Mouse (Mus musculus) retina, postnatal 1 day (tissue): ENCODE data around the gene Camk2d.

ENCODE experiments used
- DNase-seq: peaks from one replicate; pipeline ENCODE4 v3.0.0-alpha.2; 2012

Gene Camk2d

DNA sequence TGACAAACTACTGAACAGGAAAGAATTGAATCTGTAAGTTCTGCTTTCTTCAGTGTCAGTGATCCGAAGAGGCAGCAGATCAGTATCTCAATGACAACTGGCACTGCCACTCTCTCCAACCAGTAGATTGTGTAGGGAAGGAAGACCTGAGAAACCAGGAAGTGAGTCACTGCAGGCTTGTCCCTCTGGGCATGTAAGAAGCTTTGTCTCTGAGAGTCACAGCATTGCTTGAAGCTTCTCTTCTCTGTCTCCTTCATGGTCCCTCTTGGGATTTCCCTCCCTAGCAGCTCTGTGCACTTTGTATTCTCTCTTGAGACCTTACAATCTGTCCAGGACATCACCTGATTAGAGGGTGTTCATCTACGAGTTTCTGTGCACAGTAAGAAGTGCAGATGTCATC, 233.7 kb downstream of the Camk2d start:
- DNase-seq, result peak; percentile 18

DNA sequence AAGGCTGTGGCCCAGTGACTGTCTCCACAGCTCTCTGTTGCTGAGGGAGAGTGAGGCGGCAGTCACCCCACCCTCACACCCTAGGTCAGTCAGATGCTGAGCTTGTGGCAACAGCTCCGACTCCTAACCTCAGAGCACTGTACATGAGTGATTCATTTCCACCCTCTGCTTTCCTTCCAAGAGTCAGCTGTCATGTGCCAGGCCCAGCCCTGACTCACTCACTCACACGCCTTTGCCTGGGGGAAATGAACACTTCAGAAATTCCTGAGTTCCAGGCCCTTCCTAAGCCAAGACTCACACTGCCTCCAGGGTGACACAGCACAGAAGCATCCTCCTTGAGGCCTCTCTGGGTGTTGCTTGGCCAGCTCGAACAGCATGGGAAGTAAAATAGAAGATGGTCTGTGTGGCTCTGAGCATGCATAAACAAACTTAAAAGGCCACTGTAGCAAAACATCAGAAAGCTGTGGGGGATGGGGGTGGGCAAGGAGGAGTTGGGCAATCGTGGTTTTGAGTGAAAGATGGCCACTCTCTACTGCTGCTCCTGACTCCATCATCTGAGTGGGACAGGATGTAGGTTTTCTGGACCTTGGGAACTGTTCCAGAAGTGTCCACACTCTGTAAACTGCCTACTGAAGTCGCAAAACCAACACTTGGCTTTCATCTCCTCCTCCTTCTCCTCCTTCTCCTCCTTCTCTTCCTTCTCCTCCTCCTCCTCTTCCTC, 235.5 kb downstream of the Camk2d start:
- no peak for DNase-seq

DNA sequence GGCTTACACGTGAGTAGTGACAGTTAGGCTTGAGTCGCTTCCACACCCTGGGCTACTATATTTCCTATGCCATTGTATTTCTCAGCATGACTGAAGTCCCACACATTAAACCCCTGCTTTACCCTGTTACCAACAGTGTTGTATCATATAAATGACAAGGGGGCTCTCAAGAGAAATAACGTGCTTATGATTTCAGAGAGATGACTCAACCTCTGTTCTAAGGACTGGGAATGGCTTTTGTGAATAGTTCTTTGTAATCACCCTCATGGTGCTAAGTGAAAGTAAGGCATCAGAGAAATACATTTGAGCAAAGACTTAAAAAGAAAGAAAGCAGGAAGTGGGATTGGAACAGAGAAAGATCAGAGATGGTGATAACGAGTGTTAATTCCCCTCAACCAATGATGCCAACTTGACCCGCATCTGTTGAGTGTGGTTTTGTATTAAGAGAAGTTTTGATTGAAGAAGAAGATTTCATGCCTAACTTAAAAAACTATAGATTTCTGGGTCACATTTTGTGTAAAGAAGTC, 238.6 kb downstream of the Camk2d start:
- no peak for DNase-seq

DNA sequence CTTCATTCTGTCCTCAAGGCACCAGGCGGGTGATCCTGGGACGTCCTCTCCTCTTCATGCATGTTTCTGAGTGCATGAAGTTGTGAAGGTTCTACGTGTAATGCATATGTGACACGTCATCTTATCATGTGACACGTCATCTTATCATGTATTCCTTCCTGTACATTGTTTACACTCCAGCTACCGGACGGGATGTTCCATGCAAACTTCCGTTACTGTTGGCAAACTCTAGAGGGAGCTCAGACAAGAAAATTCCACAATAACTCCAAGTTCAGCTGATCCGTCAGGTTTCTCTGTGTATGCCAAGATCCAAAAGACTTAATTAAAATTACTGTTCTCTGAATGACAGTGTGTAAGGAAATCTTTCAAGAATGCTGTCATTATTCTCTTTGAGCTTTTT, 246.7 kb downstream of the Camk2d start:
- no peak for DNase-seq

DNA sequence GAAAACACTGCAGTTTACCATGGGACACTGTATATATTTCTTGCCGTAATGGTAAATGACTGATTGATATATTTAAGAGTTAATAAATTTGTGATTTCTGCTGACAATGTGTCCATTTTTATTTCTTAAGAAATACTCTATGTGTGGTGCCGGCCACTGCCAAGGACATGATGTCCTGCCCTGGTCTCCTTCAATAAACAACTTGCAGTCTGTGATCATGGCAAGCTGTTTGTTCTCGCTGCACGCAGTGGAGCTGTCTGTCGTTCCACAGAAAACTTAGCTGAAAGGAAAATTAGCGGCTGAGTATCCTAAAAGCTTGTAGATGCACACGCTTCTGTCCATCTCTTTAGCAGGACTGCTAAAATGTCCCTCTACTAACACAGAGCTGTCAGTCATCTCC, 248.7 kb downstream of the Camk2d start:
- DNase-seq, result no peak

DNA sequence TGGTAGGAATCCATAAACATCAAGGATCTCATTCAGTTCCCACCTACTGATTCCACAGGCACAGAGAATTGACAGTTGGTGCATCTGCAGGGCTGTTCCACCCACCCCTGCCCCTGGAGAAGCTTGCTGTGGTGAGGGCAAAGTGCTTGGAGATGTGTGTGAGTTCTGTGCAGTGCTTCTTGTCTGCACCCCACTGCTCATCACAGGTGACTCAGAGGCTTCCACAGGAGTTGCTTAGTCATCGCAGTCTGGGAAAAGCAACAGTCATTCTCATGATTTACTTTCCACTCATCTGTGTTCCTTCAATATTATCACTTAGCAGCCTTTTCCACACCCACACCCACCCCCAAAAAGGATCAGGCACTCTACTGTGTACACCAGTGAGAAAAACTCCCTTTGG, 252.0 kb downstream of the Camk2d start:
- DNase-seq, result no peak

DNA sequence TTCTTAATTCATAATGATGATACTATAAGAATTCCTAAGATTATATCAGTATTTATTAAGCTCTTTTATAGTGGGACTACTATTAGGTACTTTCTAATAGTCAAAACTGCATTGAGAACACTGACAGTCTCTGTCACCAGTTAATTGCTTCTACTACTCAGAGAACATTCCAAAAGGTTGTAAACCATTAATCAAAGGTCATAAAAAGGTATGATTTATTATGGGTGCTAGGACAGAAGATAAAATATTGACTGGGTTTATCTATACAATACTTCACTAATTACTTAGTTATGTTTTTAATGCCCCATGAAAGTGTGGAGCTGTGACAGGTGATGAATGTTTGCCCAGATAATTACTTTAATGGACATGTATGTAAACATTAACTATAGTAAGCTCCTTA, 264.3 kb downstream of the Camk2d start:
- DNase-seq, result no peak

DNA sequence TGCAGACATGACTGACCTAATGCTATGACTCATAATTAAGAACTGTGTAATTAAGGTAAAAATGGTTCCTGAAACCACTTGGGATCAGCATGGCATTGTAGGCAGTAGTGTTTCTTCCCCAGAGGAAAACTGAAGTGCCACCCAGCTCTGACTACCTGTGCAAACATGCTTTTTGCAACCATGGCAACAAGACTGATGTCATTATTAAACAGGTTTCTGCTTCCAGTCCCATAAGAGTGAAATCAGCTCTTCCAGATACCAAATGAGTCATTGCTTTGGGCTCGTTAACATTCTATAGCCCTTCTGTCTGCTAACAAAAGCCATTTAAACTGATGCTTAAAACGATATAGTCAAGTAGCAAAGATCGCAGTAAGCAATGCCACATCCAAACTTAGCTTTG, 273.5 kb downstream of the Camk2d start:
- DNase-seq, result no peak

DNA sequence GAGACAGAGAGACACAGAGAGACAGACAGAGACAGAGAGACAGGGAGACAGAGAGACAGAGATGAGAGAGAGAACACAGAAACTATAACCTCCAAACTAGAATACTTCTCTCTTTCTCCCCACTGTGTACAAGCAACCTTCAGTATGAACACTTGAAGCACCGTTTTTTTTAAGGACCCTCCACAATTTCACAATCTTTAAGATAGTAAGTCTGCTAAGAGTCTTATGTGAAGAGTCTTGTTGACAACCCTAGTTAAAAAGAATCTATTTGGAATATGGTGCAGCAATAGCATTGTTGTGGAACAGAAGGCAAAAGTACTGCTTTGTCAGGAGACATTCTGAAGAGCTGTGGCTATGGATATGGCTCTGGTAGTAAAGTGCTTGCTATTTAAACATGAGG, 274.6 kb downstream of the Camk2d start:
- no peak for DNase-seq

DNA sequence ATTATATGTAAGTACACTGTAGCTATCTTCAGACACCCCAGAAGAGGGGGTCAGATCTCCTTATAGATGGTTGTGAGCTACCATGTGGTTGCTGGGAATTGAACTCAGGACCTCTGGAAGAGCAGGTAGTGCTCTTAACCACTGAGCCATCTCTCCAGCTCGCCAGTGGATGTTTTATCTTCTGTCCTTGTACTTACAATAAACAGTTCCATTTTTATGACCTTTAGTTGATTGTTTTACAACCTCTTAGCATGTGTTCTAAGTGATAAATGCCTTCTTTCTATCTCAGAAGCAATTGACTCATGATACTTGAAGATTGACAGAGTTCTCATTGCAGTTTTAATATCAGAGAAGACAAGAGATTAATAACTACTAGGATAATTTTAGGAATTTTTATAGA, 282.1 kb downstream of the Camk2d start:
- DNase-seq, result no peak

DNA sequence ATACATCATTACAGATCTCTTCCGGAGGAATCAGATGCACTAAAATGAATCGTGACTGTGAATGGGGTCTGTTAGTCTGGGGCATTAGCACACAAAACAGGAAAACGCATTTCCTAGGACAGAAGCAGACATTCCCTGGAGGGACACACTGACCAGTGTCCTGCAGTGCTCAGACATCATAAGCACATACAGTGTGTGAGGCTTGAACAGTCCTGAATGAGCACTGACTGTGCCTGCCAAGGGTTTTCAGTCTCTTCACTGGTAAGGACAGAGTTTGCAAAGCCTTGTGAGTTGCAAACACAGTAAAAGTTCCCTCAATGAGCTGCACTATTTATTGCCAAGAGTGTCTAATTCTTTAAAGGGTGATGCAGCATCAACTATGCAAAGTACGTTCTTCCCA, 290.0 kb downstream of the Camk2d start:
- no peak for DNase-seq

DNA sequence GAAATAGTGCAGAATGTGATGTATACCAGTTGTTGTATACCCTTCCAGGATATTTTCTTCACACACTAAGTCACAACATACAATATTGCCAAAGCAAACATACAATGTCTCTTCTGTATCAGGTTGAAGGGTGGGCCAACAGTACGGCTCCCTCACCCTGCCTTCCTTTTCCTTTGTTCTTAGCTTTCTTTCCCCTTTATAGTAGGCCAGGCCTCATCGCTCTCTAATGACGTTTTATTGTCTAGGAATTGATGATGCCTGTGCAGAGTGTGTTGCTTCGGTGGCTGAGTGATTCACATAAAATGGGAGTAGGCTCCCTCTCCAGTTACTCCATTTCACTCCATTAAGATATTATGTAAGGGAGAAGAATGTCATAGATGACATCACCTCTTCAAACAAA, 290.5 kb downstream of the Camk2d start:
- no peak for DNase-seq
